Mouse (Mus musculus) frontal cortex, adult 2 months (tissue): ENCODE results near the gene Gm30302. TPM values are rescaled to one million over a fixed set of nuclear protein-coding genes. Genes with fewer than 3 reads are reported as not detected.
"Not testable (repeated sequence)": the region's sequence is repeated elsewhere in the genome, so short reads cannot be mapped to it uniquely, and the experiment has no call there.

Source experiments
- DNase-seq, 2 experiments: peaks; one replicate each; pipeline ENCODE4 v3.0.0; 2022; ENCODE audit warnings: low spot score in 1 of 2; ENCODE audit errors: extremely low spot score in 1 of 2
- polyA plus RNA-seq: library from polyadenylated mRNA; depleted of rRNA; stranded (reverse); fragments of >200 nt; gene quantifications from 2 replicates; pipeline ENCODE4 v1.2.3, GENCODE M21; 2012; rRNA removed

The Gm30302 gene
- not detected in 2 replicates for polyA plus RNA-seq

GRCm38 (mm10) chr13:49798901-49799300 lies at the start of gene Gm30302:
Gm30302 (minus strand) TSS chr13:49799001.
- no peak for DNase-seq

DNA sequence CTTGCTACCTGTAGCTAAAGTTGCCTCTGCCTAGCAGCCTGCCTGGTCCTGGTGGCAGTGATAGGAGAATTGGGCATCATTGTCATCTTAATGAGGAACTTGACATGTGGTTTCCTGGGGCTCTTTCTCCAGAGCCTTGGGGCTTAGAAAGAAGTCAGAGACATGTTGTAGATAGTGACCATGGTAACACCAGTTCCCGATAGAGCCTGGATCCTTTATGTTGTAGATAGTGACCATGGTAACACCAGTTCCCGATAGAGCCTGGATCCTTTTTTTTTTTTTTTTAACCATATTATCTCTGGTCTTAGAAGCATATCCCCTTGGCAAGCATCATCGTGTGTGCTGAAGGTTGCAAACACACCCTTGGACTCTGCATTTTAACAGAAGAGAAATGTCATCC lies 48.0 kb upstream of the Gm30302 start:
- no peak for DNase-seq

GRCm38 (mm10) chr13:49846141-49846540 lies 47.3 kb upstream of the Gm30302 start:
- DNase-seq, result no peak

GRCm38 (mm10) chr13:49845663-49846062 lies 46.9 kb upstream of the Gm30302 start:
- DNase-seq, result no peak

- no peak for DNase-seq
Measured at GRCm38 (mm10) chr13:49844071-49844470, 45.3 kb upstream of the Gm30302 start.

DNA sequence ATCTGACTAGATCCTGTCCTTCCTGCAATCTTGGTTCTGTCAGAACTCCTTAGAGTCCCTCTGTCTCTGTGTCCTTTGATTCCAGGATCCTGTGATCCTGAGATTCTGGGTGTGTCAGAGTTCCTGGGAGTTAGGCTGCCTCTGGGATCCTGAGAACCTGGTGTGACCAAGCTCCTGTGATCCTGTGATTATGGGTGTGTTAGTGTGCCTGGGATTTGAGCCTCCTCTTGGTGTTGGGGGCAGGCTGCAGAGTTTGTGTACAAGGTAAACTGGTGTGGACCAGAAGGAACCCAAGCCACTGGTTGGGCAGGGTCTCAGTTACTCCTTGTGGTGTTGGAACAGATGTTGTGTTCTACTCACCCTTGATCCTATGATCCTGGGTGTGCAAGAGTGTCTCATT lies 42.4 kb upstream of the Gm30302 start:
- no peak for DNase-seq

- DNase-seq, result no peak
Measured at GRCm38 (mm10) chr13:49830355-49830754, 31.6 kb upstream of the Gm30302 start.

DNA sequence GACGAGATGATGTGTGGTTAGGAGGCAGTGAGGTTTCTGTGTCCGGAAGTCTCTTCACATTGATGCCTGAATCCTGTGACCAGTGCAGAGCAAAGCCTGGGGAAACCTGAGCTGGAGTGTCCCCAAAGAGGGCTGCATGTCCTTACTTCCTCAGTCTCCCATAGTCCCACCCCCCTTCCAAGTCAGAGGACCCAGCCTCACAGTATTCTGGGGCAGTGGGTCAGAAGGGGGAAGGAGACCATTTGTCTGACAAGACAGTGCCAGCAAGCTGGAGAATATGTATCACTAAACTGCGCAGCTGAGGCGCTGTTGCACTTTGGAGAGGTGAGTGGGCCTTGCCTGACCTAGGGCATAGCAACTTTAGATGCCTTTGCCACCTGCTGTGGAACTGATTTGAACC lies 26.5 kb upstream of the Gm30302 start:
- DNase-seq, result no peak

DNA sequence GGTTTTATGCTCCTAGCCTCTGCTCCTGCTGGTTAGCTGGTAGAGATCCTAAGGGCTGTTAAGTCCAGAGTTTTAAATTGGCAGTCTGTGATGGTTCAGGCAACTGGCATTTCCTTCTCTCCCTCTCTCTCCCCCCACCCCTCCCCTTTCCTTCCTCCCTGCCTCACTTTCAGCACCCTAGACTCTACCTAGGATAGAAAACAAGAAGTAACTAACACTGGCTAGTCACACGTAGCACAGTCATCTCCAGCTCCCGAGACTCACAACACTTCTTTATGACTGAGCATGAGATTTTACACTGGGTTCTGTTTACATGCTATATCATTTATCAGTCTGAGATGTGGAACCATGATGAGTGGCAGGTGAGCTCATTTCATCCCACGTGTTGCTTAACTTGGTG lies 16.2 kb upstream of the Gm30302 start:
- DNase-seq, result no peak

DNA sequence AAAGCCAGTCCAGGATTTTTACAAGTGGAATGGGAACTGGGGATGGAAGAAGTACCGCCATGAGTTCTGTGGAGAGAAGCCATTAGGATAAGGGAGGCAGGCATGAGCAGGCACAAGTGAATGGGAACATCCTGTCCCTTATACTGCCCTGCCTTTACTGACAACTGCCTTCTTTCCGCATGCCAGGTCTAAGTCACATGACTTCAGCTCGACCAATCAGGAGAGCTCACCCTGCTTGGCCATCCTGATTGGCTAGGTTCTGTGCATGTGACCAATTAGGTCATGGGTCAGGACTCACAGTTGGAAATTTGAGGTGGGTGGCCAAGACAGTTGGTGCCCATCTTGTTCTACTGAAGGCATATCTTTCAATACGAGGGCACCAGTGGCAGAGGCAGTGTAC lies 15.6 kb upstream of the Gm30302 start:
- DNase-seq, result no peak

- DNase-seq, result no peak
Measured at GRCm38 (mm10) chr13:49807146-49807545, 8.3 kb upstream of the Gm30302 start.

DNA sequence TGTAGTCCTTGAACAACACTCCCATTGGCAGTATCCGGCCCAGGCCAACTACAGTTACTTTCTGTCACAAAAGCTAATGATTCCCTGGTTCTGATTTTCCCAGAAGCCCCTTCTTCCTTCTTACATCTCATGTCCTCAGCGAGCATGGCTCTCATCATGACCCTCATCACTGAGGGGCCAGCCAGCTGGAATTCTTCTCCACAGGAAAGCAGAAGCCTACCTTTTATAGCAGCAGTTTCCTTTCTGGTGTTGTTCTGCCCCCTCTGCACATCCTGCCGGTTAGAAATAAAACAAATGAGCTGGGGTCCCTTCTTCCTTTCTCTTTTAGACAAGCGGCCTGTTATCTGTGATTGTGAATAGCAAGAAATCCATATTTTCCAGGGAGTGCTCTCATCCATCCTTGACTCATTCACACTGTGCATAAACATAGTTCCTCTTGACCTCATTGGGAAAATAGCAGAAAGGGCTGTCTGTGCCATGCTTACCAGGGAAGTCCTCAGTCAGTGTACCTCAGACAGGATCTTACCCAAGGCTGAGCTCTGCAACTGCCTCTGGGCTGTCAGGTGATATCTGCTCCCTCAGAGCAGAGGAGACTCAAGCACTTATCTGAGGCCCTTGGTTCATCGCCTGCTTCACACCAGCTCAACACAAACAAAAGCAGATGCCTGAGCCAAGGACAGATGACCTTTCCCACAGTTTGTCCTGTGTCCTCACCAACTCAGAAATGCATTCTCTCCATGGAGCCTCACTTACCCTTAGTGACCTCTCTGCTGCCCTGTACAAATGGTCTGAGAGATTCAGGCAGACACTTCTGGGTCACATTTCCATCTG lies 10.0 kb downstream of the Gm30302 start:
- DNase-seq, result no peak

DNA sequence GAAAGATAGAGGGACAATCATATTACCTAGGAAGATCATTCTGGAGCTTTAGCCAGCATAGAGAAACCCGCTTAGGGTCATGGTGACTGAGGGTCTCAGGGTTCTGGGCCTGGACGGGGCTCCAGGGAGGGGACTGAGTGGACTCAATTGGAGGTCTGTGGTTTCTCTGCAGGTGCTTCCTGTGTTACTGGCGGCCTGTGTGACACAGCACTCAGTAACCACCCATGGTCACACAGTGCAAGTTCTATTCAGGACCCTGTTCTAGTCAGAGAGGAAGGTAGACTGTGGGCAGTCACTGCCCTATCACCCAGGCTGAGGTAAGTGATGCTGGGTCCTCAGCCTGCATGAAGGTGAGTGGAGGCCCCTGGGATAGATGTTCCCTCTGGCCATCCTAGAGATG lies 14.9 kb downstream of the Gm30302 start:
- no peak for DNase-seq

DNA sequence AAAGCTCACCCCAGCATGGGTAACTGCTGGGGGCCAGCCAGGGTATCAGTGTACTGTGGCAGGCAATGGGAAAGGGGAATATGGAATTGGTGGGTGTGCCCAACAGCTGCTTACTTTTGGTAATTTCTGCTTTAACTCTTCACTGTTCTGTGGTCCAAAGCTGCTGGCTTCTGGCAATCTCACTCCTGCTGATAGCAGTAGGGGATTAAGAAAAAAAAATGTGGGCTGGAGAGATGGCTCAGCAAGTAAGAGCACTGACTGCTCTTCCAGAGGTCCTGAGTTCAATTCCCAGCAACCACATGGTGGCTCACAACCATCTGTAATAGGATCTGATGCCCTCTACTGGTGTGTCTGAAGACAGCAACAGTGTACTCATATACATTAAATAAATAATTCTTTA lies 27.3 kb downstream of the Gm30302 start:
- not testable (repeated sequence) for DNase-seq

GRCm38 (mm10) chr13:49769111-49769510 lies 29.7 kb downstream of the Gm30302 start:
- no peak for DNase-seq

- no peak for DNase-seq
Measured at GRCm38 (mm10) chr13:49768048-49768447, 30.8 kb downstream of the Gm30302 start.

DNA sequence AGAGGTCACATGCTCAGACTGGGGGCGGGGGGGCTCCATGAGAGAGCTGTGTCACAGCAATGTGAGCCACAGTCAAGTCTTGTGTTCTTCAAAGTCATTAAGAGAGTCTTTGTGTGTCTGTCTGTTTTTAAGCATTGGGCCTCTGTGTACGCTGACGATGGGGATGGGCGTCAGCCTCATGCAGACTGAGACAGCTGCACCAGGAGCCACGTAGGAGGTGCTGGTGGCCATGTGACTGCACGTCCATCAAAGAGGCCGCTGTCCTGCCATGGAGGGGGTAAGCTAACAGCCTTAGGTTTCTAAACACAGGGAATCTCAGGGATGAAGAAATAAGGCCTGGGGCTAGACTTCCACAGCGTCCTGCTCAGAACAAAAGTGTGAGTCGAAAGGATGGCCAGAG lies 32.5 kb downstream of the Gm30302 start:
- DNase-seq, result no peak

DNA sequence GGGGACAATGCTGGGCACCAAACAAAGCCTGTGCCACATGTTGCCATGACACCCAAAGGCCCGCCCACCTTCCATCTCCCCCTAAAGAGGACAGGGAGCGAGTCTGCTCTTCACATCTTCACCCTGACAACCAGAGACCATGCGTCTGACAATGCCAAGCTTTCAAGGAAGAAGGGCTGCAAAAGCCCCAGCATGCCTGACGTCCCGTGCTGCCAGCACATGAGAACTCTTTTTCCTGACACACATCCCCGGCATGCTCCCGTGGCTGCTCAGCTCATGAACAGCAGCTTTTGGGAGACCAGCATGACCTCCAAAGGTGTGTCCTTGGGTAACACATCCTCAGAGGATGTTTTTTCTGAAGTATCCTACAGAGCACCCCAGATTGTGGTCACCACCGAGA lies 33.5 kb downstream of the Gm30302 start:
- no peak for DNase-seq

- no peak for DNase-seq
Measured at GRCm38 (mm10) chr13:49762208-49762607, 36.6 kb downstream of the Gm30302 start.

- DNase-seq, result no peak
Measured at GRCm38 (mm10) chr13:49760675-49761074, 38.1 kb downstream of the Gm30302 start.

GRCm38 (mm10) chr13:49757966-49758365 lies 40.8 kb downstream of the Gm30302 start:
- DNase-seq, result no peak

- DNase-seq, result no peak
Measured at GRCm38 (mm10) chr13:49756591-49756990, 42.2 kb downstream of the Gm30302 start.
